Mouse (Mus musculus): ENCODE data around the gene Clybl.

GRCm38 (mm10) chr14:122255562-122256260 is 74.2 kb downstream of the Clybl start:
- TF ChIP-seq POLR2A (IDR thresholded peaks at IDR 0.05; ENCODE audit: borderline replicate concordance, control insufficient read depth, low read depth, low read length) = no peak
- TF ChIP-seq CTCF (IDR thresholded peaks at IDR 0.05; ENCODE audit: control insufficient read depth, insufficient read depth, low read length) = no peak
